Mouse (Mus musculus): ENCODE results near the gene Mlycd.

- TF ChIP-seq CTCF (IDR thresholded peaks at IDR 0.05; ENCODE audit: insufficient read depth, low read depth, low read length): no peak
- TF ChIP-seq POLR2A (IDR thresholded peaks at IDR 0.05; ENCODE audit: insufficient read depth, low read depth, low read length): no peak
Measured at GRCm38 (mm10) chr8:119404648-119405047, 10.0 kb downstream of the Mlycd start.
